Mouse (Mus musculus) G1E-ER4 (cell line): Measurements from ENCODE around the gene Mapk8ip1. TPM values are rescaled to one million over a fixed set of nuclear protein-coding genes. Genes with fewer than 3 reads are reported as not detected.
A peak's percentile ranks its signal among the peaks of the same experiment; 100 is the strongest.

ENCODE experiments used
- GATA1 ChIP-seq: IDR thresholded peaks from one replicate; pipeline ENCODE4 v1.8.0; 2012; ENCODE audit warnings: low read length, inconsistent platforms
- polyA plus RNA-seq: library from polyadenylated mRNA; stranded (reverse); fragments of >175 nt; gene quantifications from 2 replicates; pipeline ENCODE4 v1.2.3, GENCODE M21; 2012

Gene Mapk8ip1
- 0.11 and 0.15 TPM in 2 replicates for polyA plus RNA-seq

DNA sequence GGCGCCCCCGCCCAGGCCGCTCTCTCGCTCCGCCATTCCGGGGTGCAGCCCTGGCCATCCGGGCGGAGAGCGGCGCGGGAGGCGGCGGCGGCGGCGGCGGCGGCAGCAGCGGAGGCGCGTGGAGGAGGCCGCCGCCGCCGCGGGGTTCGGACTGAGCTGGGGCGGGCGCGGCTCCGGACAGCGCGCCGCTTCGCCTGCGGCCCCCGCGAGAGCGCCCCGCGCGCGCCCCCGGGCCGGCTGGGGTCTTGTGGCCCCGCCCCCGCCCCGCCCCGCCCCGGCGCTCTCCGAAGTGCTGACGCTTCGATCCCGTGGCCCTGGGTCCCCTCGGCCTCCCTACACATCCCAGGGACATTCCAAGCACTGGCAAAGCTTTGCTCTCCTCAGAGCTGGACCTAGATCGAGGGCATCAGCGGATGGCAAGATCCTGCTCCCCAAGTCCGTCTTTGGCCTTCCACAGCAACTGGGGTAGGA lies at the start of gene Mapk8ip1:
Gene Mapk8ip1 (minus strand): TSS at position 173 of the 471 bp plus-strand sequence.
- no peak for TF ChIP-seq GATA1

DNA sequence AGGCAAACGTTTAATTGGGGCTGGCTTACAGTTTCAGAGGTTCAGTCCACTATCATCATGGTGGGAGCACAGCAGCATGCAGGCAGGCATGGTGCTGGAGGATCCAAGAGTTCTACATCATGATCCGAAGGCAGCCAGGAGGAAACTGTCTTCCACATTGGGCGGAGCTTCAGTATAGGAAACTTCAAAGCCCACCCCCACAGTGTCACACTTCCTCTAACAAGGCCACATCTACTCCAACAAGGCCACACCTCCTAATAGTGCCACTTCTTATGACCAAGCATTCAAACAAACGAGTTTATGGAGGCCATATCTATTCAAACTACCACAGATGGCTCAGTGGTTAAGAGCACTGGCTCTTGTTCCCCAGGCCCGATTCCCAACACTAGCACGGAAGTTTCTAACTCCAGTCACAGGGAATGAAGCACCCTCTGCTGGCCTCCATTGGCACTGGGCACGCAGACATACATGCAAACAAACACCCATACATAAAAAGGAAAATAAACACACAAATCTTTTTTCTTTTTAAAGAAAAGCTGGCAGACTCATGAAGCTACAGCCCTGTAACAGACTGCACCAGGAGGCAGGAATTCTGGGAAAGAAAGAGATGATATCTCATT lies 46.2 kb upstream of the Mapk8ip1 start:
- TF ChIP-seq GATA1: no peak

DNA sequence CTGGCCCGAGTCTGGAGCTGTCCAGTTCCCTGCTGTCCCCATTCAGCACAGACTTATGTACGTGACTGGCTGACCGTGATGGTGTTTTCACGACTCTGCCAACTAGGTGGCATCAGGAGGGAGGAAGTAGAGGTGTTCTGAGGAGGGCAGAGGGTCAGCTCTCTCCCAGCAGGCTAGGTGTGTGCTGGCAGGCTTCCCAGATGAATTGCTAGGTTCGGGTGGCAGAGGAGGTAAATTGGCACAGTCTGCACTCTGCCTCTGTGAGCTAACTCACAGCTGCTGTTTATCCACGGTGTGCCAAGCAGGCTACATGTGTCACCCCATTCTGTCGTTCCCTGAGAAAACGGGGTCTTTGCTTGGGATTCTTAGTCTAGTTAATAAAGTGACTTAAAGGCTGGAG lies 45.6 kb upstream of the Mapk8ip1 start:
- TF ChIP-seq GATA1: no peak

DNA sequence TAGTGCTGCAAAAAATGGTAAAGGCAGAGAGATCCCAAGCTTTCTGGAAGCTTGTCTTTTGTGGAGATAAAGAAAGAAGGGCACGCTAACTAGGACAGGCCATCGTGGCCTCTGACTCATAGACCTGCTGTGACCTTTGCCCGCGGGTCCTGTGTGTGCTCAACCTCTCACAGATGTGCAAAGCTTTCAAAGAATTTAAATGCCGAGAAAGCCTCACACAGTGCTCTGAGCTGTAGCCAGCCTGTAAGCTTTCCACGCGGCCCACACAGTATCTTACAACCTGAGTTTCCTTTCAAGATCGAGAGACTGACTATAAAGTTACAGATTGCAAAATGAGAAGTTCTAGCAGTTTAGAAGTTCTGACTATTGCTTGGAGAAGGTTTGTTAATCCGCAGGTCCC lies 44.8 kb upstream of the Mapk8ip1 start:
- no peak for TF ChIP-seq GATA1

DNA sequence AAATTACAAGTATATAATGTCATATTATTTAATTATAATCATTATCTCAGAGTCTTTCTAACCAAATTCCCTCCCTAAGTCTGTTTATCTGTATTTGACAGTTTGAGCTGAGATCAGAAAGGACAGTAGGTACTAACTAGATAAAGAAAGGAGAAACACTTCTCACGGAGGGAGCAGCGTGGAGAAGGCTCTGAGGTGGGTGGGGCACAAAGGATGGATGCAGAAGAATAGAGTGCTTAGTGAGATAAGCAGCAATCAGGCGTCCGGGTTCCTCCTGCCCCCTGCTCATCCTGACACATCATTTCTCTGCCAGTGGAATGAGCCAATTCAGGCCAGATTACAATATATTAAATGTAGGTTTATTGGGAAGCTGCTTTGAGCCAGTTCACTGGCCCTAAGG lies 43.3 kb upstream of the Mapk8ip1 start:
- TF ChIP-seq GATA1: peak; percentile 88

DNA sequence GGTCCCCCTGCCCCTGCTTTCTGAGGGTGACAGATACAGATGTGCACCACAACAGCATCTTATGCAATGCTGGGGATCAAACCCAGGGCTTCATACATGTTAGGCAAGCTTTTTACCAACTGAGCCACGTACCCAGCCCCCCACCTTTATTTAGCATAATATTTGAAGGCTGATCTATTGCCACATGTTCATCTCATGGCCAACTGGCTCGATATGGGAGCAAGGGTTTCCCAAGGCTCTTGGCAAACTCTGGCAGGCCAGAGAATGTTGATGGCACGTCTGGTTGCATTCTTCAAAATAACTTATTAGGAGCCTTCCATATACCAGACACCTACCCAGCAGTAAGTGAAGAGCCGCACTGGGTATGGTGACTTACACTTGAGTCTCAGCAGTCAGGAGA lies 42.2 kb upstream of the Mapk8ip1 start:
- no peak for TF ChIP-seq GATA1

DNA sequence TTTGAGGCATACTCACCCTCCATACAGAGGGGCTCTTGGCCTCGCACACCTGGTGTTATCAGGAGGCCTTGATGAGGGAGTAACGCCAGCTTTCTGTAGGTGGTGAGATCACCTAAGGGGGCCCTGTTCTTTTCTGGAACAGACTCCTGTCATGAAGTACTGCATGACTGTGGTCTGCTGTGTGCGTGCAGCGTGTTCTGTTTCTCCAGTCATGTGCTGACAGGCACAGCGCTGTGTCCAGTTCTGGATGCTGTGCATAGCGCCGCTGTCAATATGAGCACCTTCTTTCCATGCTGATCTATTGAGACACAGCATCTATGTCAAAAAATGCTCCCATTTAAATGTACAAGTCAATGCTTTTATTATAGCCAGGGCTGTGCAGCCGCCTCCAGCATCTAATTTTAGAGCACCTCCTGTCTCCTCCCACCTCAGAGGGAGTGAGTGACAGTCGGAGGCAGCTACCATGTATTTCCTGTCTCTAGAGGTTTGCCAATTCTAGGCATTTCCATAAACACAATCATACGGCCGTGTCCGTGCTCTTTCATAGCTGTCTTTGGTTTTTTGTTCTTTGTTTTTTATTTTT lies 41.4 kb upstream of the Mapk8ip1 start:
- no peak for TF ChIP-seq GATA1

DNA sequence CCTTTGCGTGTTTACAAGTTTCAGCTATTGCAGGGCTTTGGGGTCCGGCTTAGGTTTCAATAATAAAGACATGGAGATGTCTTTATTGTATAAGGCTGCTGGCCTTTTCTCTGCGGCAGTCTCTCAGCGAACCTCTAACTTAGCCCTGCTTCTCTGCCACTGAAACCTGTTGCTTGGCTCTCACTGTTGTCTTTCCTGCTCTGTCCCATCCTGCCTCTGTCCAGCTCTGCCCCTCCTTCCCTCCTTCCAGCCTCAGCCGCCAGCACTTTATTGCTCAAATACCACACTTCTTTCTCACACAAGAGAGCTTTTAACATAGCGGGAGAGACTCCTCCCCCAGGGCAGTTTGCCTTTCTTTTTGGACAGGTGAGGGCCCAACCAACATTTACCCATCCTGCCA lies 39.4 kb upstream of the Mapk8ip1 start:
- TF ChIP-seq GATA1: no peak

DNA sequence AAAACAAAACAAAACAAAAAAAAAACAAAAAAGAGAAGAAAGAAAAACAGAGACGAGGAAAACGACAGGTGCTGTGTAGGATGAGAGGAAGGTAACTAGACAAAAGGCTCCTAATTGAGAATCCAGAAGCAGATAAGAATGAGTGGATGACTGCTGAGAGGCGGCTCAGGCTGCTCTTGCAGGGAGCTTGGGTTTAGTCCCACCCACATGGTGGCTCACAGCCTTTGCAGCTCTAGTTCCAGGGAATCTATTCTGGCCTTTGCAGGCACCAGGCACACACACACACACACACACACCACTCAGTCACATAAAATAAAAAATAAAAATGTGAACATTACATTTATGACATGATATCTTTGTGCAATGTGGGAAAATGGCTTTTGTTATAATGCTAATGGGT lies 37.5 kb upstream of the Mapk8ip1 start:
- no peak for TF ChIP-seq GATA1

DNA sequence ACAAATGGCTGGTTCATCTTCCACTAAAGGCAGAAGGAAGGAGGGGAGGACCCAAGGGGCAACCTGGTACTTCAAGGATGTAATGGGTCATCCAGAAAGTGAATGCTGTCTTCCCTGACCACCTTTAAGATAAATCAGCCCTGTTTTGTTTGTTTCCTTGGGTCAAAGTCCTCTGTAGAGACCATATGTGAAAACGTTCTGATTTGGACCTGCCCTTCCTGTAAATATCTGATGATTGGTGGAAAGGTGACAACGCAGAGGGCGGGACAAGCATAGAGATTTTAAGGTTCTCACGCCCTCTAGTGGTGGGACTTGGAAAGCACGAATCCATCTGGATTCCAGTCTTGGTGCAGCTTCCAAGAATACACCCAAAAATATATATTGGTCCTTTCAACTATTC lies 36.8 kb upstream of the Mapk8ip1 start:
- TF ChIP-seq GATA1: no peak

DNA sequence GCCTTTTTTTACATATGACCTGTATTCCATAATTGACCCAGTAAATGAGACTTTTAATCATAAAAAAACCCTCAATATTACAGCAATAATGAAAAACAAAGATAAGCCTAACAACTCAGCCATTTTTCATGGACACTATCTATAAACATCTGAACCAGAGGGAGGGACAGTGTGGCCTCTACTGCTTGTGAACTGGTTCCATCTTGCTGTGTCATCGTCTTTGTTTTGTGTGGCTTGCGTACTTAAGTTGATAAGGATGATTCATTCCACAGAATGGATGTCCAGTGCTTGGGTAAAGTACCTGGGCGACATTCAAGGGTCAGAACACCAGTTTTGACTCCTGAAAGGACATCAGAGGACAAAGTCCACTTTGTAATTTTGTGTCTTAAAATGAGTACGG lies 36.3 kb upstream of the Mapk8ip1 start:
- peak; percentile 35 for TF ChIP-seq GATA1

DNA sequence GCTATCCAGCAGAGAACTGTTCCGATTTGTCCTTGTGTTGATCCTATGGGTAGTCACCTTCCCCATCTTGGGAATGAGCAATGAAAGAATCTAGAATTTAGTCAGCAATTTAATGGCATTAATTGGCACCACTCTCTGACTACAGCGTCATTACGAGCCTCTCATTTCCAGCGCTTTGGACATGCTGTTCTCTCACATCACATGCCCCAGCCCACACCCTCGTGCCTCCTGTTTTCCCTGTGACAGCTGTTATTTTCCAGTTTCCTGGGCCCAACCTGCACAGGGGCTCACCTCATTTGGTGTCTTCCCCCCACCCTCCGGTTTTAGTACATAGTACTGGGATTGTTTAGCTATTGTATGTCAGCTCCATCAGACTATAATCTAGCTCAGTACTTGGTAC lies 34.0 kb upstream of the Mapk8ip1 start:
- TF ChIP-seq GATA1: no peak

DNA sequence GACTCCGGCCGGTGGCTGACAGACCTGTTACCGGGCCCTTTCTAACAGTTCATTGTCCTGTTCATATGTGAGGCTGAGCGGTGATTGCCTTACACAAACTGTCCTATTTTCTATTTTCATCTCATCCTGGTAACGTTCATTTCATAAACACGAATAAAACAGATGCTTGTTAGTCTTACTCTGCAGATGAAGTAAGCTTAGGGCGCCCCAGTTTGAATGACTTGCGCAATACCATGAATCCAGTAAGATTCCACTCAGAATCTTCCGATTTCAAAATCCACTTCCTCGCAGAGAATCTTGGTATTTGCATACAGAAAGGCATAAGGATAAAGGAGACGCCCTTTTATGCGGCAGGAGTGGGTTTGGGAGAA lies 33.3 kb upstream of the Mapk8ip1 start:
- no peak for TF ChIP-seq GATA1

DNA sequence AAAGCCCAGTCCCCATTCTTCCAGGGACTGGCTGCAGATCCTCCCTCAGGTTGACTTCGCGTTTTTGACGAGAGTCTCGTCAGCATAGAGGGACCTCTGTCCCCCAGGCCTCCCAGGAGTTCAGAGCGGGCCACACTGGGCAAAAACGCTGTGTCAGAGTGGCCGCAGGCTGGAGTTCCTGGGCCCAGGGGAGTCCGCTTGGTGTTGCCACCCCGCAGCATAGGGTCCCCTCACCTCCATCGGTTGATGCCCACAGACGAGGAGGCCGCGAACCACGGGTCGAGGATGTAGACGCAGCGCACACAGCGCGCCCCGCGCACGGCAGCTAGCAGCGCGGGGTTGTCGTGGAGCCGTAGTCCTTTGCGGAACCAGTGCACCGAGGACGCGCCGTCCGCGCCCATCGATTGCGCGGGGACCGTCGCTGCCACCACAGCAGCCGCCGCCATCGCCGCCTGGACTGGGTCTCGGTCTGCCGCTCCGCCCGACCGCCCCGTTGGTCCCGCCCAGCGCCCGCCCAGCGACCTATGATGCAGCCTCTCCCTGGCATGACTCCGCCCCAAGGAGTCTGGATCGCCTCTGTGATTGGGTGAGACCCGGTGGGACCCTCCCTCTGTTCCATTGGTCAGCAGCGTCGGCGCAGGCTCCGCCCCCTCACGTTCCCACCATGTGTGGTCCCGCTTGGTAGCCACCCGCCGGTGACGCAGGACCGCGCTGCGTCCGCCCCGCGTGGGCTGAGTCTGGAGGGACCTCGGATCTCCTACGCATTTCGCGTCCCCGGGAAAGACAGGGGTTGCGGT lies 32.7 kb upstream of the Mapk8ip1 start, which contains the start of gene Cry2:
Gene Cry2 (minus strand): TSS at position 466 of the 797 bp plus-strand sequence.
- no peak for TF ChIP-seq GATA1

DNA sequence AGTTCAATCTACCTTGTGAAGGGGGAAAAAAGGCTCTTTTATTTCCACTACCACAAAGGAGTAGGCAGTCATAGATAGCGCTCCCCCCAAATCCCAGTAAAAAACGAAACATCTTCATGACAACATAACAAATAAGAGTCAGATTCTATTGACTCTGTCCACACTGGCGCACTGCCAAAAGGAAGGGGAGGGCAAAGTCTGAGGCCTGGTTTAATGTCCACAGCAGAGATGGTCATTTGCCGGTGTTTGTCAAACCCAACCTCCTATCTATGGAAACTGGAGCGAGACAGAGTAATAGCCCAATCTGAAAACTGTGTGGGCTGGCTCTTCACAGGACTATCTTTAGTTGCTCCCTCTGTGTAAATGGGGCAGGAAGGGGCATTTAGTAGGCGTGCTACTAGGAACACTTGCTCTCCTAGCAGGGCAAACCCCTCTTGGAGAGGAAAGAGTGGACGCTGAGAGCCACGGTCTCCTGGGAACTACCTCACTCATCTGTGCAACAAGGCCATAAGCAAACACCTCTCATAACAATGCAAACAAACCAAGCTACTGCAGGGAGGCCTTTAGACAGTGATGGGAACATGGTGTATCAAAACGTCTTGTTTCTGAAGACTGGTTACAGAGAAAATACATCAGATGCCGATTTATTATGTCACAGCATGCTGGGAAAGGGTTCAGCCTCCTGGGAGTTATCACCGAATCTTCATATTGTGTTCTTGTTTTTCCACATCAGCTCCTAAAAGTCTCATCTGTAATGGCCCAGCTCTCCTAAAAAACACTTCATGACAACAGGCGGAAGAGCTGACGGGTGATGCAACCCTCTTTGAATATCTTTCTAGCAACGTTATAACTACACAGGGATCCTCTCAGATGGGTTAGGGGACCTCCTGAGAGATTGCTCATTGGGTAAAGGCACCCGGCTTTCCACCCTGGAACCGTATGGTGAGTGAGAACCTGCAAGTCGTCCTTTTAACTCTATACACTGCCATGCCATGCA lies 31.5 kb upstream of the Mapk8ip1 start:
- no peak for TF ChIP-seq GATA1
